In genomic region chr11:100138809-100139208, GRCm38 (mm10) we compare ENCODE assay signal across 31 mouse cellular contexts. TPM values are rescaled to one million over a fixed set of nuclear protein-coding genes. Genes with fewer than 3 reads are reported as not detected.
DNase-seq lines count a peak whose midpoint lies in the region; ATAC-seq lines count a peak whose summit lies in the region.
"Had no signal": no experiment of that assay in that cellular context is flagged by ENCODE, and none has a peak within 500 bp of the region (broad histone marks: within the 10 kb centered on the region; RNA-seq: fewer than 3 reads in every experiment).

No protein-coding gene starts in this region.

- H3K27ac ChIP-seq in lung, embryonic 15.5 days = peak overlapping the region; percentile 50
- H3K27ac ChIP-seq in embryonic facial prominence, embryonic 14.5 days (replicated peaks; ENCODE audit: low read depth, low read length) = 0 out of 2 replicates have a peak overlapping the region, but pooled peaks have one; percentile 10
- H3K27ac ChIP-seq in intestine, embryonic 16.5 days (ENCODE audit: low read length) = peak overlapping the region; percentile 81
- H3K27ac ChIP-seq in stomach, embryonic 16.5 days (ENCODE audit: low read length) = peak overlapping the region; percentile 85
- H3K27ac ChIP-seq: heart, adult 2 months; heart, embryonic 13.5 days; hindbrain, embryonic 14.5 days; kidney, embryonic 15.5 days; left cerebral cortex, adult 2 months; limb, embryonic 15.5 days; liver, embryonic 15.5 days; macrophage; neural tube, embryonic 15.5 days had no signal

- no peak for DNase-seq in lung, postnatal 10 days
- no peak for DNase-seq in embryonic facial prominence, embryonic 14.5 days (ENCODE audit: low spot score)
- no peak for DNase-seq in layer of hippocampus, adult 9-10 months (ENCODE audit: low spot score)
- DNase-seq in adrenal gland, adult 2 months = no peak
- DNase-seq: adrenal gland, postnatal 36 days; cerebellum, adult 9-10 months; gastrocnemius, postnatal 25 days; heart, adult 2 months; heart, postnatal 14 days; kidney, postnatal 36 days; right cerebral cortex, adult 18-20 months; spleen, adult 18-20 months; thymus, adult 18-20 months; thymus, postnatal 4 days had no signal

- 43% methylated on average over 7 of the region's 7 CpGs for WGBS in lung, embryonic 15.5 days
- 46% methylated on average over 6 of the region's 7 CpGs for WGBS in embryonic facial prominence, embryonic 14.5 days
- WGBS in intestine, embryonic 16.5 days = 40% methylated on average over 7 of the region's 7 CpGs
- WGBS in stomach, embryonic 16.5 days = 51% methylated on average over 7 of the region's 7 CpGs

- H3K4me1 ChIP-seq in lung, embryonic 15.5 days = peaks cover 21% of the 10 kb centered on the region
- no peaks in the 10 kb centered on the region; the same call in 1 of the 2 replicates for H3K4me1 ChIP-seq in embryonic facial prominence, embryonic 14.5 days (ENCODE audit: control insufficient read depth, insufficient read depth, low read length)
- H3K4me1 ChIP-seq in intestine, embryonic 16.5 days (ENCODE audit: control insufficient read depth, insufficient read depth, low read length) = peaks cover 24% of the 10 kb centered on the region
- peaks cover 13% of the 10 kb centered on the region for H3K4me1 ChIP-seq in stomach, embryonic 16.5 days (ENCODE audit: control insufficient read depth, insufficient read depth, low read length)
- H3K4me1 ChIP-seq: liver, embryonic 15.5 days had no signal

- peak; percentile 27; the same call in 1 of the 2 replicates for ATAC-seq in lung, embryonic 15.5 days (ENCODE audit: borderline replicate concordance, extremely low read depth, low FRiP score, low TSS enrichment)
- ATAC-seq in embryonic facial prominence, embryonic 14.5 days (ENCODE audit: low read depth) = 0 out of 2 replicates have a peak, but pooled peaks have one; percentile 12
- peak; percentile 87 for ATAC-seq in intestine, embryonic 16.5 days
- ATAC-seq in stomach, embryonic 16.5 days (ENCODE audit: insufficient read depth, low FRiP score) = peak; percentile 73
- ATAC-seq: inflammation-experienced regulatory T-cells, adult 6 months had no signal

- no peak overlapping the region for H3K9ac ChIP-seq in lung, embryonic 15.5 days
- no peak overlapping the region for H3K9ac ChIP-seq in embryonic facial prominence, embryonic 14.5 days (ENCODE audit: low read depth, low read length)
- no peak overlapping the region for H3K9ac ChIP-seq in intestine, embryonic 16.5 days (ENCODE audit: low read depth, low read length)
- no peak overlapping the region for H3K9ac ChIP-seq in stomach, embryonic 16.5 days (ENCODE audit: low read length)
- H3K9ac ChIP-seq: heart, embryonic 13.5 days; hindbrain, embryonic 14.5 days; kidney, embryonic 15.5 days; limb, embryonic 15.5 days; liver, embryonic 15.5 days; neural tube, embryonic 15.5 days had no signal

- H3K9me3 ChIP-seq in lung, embryonic 15.5 days = no peaks in the 10 kb centered on the region
- no peaks in the 10 kb centered on the region for H3K9me3 ChIP-seq in embryonic facial prominence, embryonic 14.5 days (ENCODE audit: control insufficient read depth, low read length)
- no peaks in the 10 kb centered on the region for H3K9me3 ChIP-seq in intestine, embryonic 16.5 days (ENCODE audit: control insufficient read depth, low read length)
- no peaks in the 10 kb centered on the region for H3K9me3 ChIP-seq in stomach, embryonic 16.5 days (replicated peaks; ENCODE audit: control insufficient read depth, low read length)
- H3K9me3 ChIP-seq: heart, embryonic 13.5 days; kidney, embryonic 15.5 days; limb, embryonic 15.5 days; liver, embryonic 15.5 days; neural tube, embryonic 15.5 days had no signal

- H3K4me2 ChIP-seq in lung, embryonic 15.5 days = no peak overlapping the region
- no peak overlapping the region for H3K4me2 ChIP-seq in embryonic facial prominence, embryonic 14.5 days (ENCODE audit: low read depth, low read length)
- no peak overlapping the region for H3K4me2 ChIP-seq in intestine, embryonic 16.5 days (ENCODE audit: low read depth, low read length)
- H3K4me2 ChIP-seq in stomach, embryonic 16.5 days (ENCODE audit: low read depth, low read length) = no peak overlapping the region
- H3K4me2 ChIP-seq: heart, embryonic 13.5 days; hindbrain, embryonic 14.5 days; kidney, embryonic 15.5 days; limb, embryonic 15.5 days; liver, embryonic 15.5 days; midbrain, embryonic 11.5 days; neural tube, embryonic 15.5 days had no signal

- H3K36me3 ChIP-seq in lung, embryonic 15.5 days = no peaks in the 10 kb centered on the region
- H3K36me3 ChIP-seq in embryonic facial prominence, embryonic 14.5 days (ENCODE audit: control insufficient read depth, insufficient read depth, low read length) = no peaks in the 10 kb centered on the region
- H3K36me3 ChIP-seq in intestine, embryonic 16.5 days (ENCODE audit: control insufficient read depth, insufficient read depth, low read length) = no peaks in the 10 kb centered on the region
- H3K36me3 ChIP-seq in stomach, embryonic 16.5 days (ENCODE audit: control insufficient read depth, insufficient read depth, low read length) = no peaks in the 10 kb centered on the region
- H3K36me3 ChIP-seq: kidney, embryonic 15.5 days; limb, embryonic 15.5 days; liver, embryonic 15.5 days; neural tube, embryonic 15.5 days had no signal

- H3K4me3 ChIP-seq in lung, embryonic 15.5 days = no peak overlapping the region
- no peak overlapping the region for H3K4me3 ChIP-seq in embryonic facial prominence, embryonic 14.5 days (ENCODE audit: low read depth, low read length)
- no peak overlapping the region for H3K4me3 ChIP-seq in intestine, embryonic 16.5 days (ENCODE audit: low read length)
- H3K4me3 ChIP-seq in stomach, embryonic 16.5 days (replicated peaks; ENCODE audit: low read length) = no peak overlapping the region
- H3K4me3 ChIP-seq: heart, adult 2 months; heart, embryonic 13.5 days; kidney, embryonic 15.5 days; left cerebral cortex, adult 2 months; limb, embryonic 15.5 days; liver, embryonic 15.5 days; neural tube, embryonic 15.5 days had no signal

- no peaks in the 10 kb centered on the region; the same call in 1 of the 2 replicates for H3K27me3 ChIP-seq in lung, embryonic 15.5 days
- peaks cover 1% of the 10 kb centered on the region; the same call in 1 of the 2 replicates for H3K27me3 ChIP-seq in embryonic facial prominence, embryonic 14.5 days (replicated peaks; ENCODE audit: control insufficient read depth, insufficient read depth, low read length)
- H3K27me3 ChIP-seq in intestine, embryonic 16.5 days (replicated peaks; ENCODE audit: control insufficient read depth, insufficient read depth, low read length) = no peaks in the 10 kb centered on the region
- H3K27me3 ChIP-seq in stomach, embryonic 16.5 days (ENCODE audit: control insufficient read depth, insufficient read depth, low read length) = no peaks in the 10 kb centered on the region

RNA-seq across cellular contexts. Expression of gene Krt15, which starts 3.1 kb away (rescaled TPM):
- polyA plus RNA-seq in lung, embryonic 15.5 days (2015; fragmentation: Nextera tagmentation; extraction: Ambion mirVana) = 49.1 and 59.3 TPM in 2 replicates
- polyA plus RNA-seq in embryonic facial prominence, embryonic 14.5 days (2014; fragmentation: Nextera tagmentation; extraction: Ambion mirVana) = 156 and 236 TPM in 2 replicates
- polyA plus RNA-seq in intestine, embryonic 16.5 days (2015; fragmentation: Nextera tagmentation; extraction: Ambion mirVana) = 2.2 and 4.5 TPM in 2 replicates
- polyA plus RNA-seq in stomach, embryonic 16.5 days (2015; fragmentation: Nextera tagmentation; extraction: Ambion mirVana) = 1,477 and 1,759 TPM in 2 replicates
- total RNA-seq in adrenal gland, adult 2 months (2021) = not detected
- not detected in 2 replicates for polyA plus RNA-seq in adrenal gland, adult 2 months (2012; rRNA removed)
- total RNA-seq: adrenal gland, postnatal 36 days; gastrocnemius, postnatal 25 days; left cerebral cortex, adult 2 months; left cerebral cortex, postnatal 36 days had no signal
- polyA plus RNA-seq: inflammation-experienced regulatory T-cells, adult 6 months; macrophage had no signal

RNA-seq across cellular contexts. Expression of gene Krt19, which starts 9.7 kb away (rescaled TPM):
- polyA plus RNA-seq in lung, embryonic 15.5 days (2015; fragmentation: Nextera tagmentation; extraction: Ambion mirVana) = 253 and 264 TPM in 2 replicates
- polyA plus RNA-seq in embryonic facial prominence, embryonic 14.5 days (2014; fragmentation: Nextera tagmentation; extraction: Ambion mirVana) = 82.2 and 120 TPM in 2 replicates
- 884 and 955 TPM in 2 replicates for polyA plus RNA-seq in intestine, embryonic 16.5 days (2015; fragmentation: Nextera tagmentation; extraction: Ambion mirVana)
- polyA plus RNA-seq in stomach, embryonic 16.5 days (2015; fragmentation: Nextera tagmentation; extraction: Ambion mirVana) = 1,141 and 1,514 TPM in 2 replicates
- total RNA-seq in adrenal gland, adult 2 months (2021) = 1 to 10 TPM; 6.1 to 8.6 TPM
- 2.6 and 4.4 TPM in 2 replicates for polyA plus RNA-seq in adrenal gland, adult 2 months (2012; rRNA removed)
- total RNA-seq: left cerebral cortex, adult 2 months; left cerebral cortex, postnatal 36 days had no signal
- polyA plus RNA-seq: inflammation-experienced regulatory T-cells, adult 6 months; macrophage had no signal

RNA-seq across cellular contexts. Expression of gene Krt13, which starts 17.4 kb away (rescaled TPM):
- polyA plus RNA-seq in lung, embryonic 15.5 days (2015; fragmentation: Nextera tagmentation; extraction: Ambion mirVana) = 4.0 and 7.4 TPM in 2 replicates
- polyA plus RNA-seq in embryonic facial prominence, embryonic 14.5 days (2014; fragmentation: Nextera tagmentation; extraction: Ambion mirVana) = 9.6 and 60.5 TPM in 2 replicates
- polyA plus RNA-seq in intestine, embryonic 16.5 days (2015; fragmentation: Nextera tagmentation; extraction: Ambion mirVana) = 0.29 TPM in 1 of 2 replicates, not detected in the other
- polyA plus RNA-seq in stomach, embryonic 16.5 days (2015; fragmentation: Nextera tagmentation; extraction: Ambion mirVana) = 1,856 and 2,859 TPM in 2 replicates
- total RNA-seq in adrenal gland, adult 2 months (2021) = not detected
- not detected in 2 replicates for polyA plus RNA-seq in adrenal gland, adult 2 months (2012; rRNA removed)
- total RNA-seq: adrenal gland, postnatal 36 days; gastrocnemius, postnatal 25 days; heart, adult 2 months; heart, postnatal 14 days; layer of hippocampus, adult 8-10 months; left cerebral cortex, adult 2 months; left cerebral cortex, postnatal 36 days had no signal
- polyA plus RNA-seq: forebrain, embryonic 11.5 days; heart, adult 2 months; heart, embryonic 13.5 days; hindbrain, embryonic 14.5 days; inflammation-experienced regulatory T-cells, adult 6 months; liver, embryonic 15.5 days; macrophage; midbrain, embryonic 11.5 days had no signal

RNA-seq across cellular contexts. Expression of gene Krt36, which starts 33.4 kb away (rescaled TPM):
- 0.13 and 0.20 TPM in 2 replicates for polyA plus RNA-seq in lung, embryonic 15.5 days (2015; fragmentation: Nextera tagmentation; extraction: Ambion mirVana)
- 0.28 and 0.29 TPM in 2 replicates for polyA plus RNA-seq in embryonic facial prominence, embryonic 14.5 days (2014; fragmentation: Nextera tagmentation; extraction: Ambion mirVana)
- 0.10 TPM in 1 of 2 replicates, not detected in the other for polyA plus RNA-seq in intestine, embryonic 16.5 days (2015; fragmentation: Nextera tagmentation; extraction: Ambion mirVana)
- 0.44 and 0.75 TPM in 2 replicates for polyA plus RNA-seq in stomach, embryonic 16.5 days (2015; fragmentation: Nextera tagmentation; extraction: Ambion mirVana)
- total RNA-seq in adrenal gland, adult 2 months (2021) = under 1 TPM; 0.28 to 0.43 TPM
- 0.31 and 0.50 TPM in 2 replicates for polyA plus RNA-seq in adrenal gland, adult 2 months (2012; rRNA removed)
- total RNA-seq: heart, adult 2 months; layer of hippocampus, adult 8-10 months; left cerebral cortex, adult 2 months; left cerebral cortex, postnatal 36 days had no signal
- polyA plus RNA-seq: forebrain, embryonic 11.5 days; heart, adult 2 months; heart, embryonic 13.5 days; hindbrain, embryonic 14.5 days; inflammation-experienced regulatory T-cells, adult 6 months; liver, embryonic 15.5 days; macrophage; midbrain, embryonic 11.5 days; neural tube, embryonic 15.5 days had no signal

RNA-seq across cellular contexts. Expression of gene Krt35, which starts 42.8 kb away (rescaled TPM):
- not detected in 2 replicates for polyA plus RNA-seq in lung, embryonic 15.5 days (2015; fragmentation: Nextera tagmentation; extraction: Ambion mirVana)
- 1.5 and 2.9 TPM in 2 replicates for polyA plus RNA-seq in embryonic facial prominence, embryonic 14.5 days (2014; fragmentation: Nextera tagmentation; extraction: Ambion mirVana)
- 0.07 and 0.12 TPM in 2 replicates for polyA plus RNA-seq in intestine, embryonic 16.5 days (2015; fragmentation: Nextera tagmentation; extraction: Ambion mirVana)
- 0.76 and 1.5 TPM in 2 replicates for polyA plus RNA-seq in stomach, embryonic 16.5 days (2015; fragmentation: Nextera tagmentation; extraction: Ambion mirVana)
- total RNA-seq in adrenal gland, adult 2 months (2021) = not detected
- polyA plus RNA-seq in adrenal gland, adult 2 months (2012; rRNA removed) = not detected in 2 replicates
- total RNA-seq: adrenal gland, postnatal 36 days; ES-E14; gastrocnemius, postnatal 25 days; heart, adult 2 months; heart, postnatal 14 days; layer of hippocampus, adult 8-10 months; left cerebral cortex, adult 2 months; left cerebral cortex, postnatal 36 days had no signal
- polyA plus RNA-seq: forebrain, embryonic 11.5 days; heart, adult 2 months; heart, embryonic 13.5 days; hindbrain, embryonic 14.5 days; inflammation-experienced regulatory T-cells, adult 6 months; kidney, embryonic 15.5 days; liver, embryonic 15.5 days; macrophage; midbrain, embryonic 11.5 days had no signal

Comparison
In these comparisons a context has a peak if more than half of its experiments do, and no peak if none do; other contexts are left out.
1. ATAC-seq: peak in every context shown above with its lines; median percentile 87 in intestine, embryonic 16.5 days; 73 in stomach, embryonic 16.5 days; 27 in lung, embryonic 15.5 days; 12 in embryonic facial prominence, embryonic 14.5 days.
2. H3K27ac ChIP-seq: peak in every context shown above with its lines; median percentile 85 in stomach, embryonic 16.5 days; 81 in intestine, embryonic 16.5 days; 50 in lung, embryonic 15.5 days; 10 in embryonic facial prominence, embryonic 14.5 days.
3. RNA of gene Krt19, which starts 9.7 kb away (polyA plus RNA-seq): 1,141 to 1,514 TPM in stomach, embryonic 16.5 days, 884 to 955 TPM in intestine, embryonic 16.5 days, 253 to 264 TPM in lung, embryonic 15.5 days and 82.2 to 120 TPM in embryonic facial prominence, embryonic 14.5 days; 2.6 to 4.4 TPM in adrenal gland, adult 2 months; every median in the first group is over 10 times any median in the second.
4. RNA of gene Krt13, which starts 17.4 kb away (polyA plus RNA-seq): 1,856 to 2,859 TPM in stomach, embryonic 16.5 days; 9.6 to 60.5 TPM in embryonic facial prominence, embryonic 14.5 days, 4.0 to 7.4 TPM in lung, embryonic 15.5 days, 0.29 TPM in intestine, embryonic 16.5 days and not detected in adrenal gland, adult 2 months; every median in the first group is over 10 times any median in the second.